Mouse (Mus musculus): ENCODE measurements around the gene Camk1g.

The Camk1g gene

DNA sequence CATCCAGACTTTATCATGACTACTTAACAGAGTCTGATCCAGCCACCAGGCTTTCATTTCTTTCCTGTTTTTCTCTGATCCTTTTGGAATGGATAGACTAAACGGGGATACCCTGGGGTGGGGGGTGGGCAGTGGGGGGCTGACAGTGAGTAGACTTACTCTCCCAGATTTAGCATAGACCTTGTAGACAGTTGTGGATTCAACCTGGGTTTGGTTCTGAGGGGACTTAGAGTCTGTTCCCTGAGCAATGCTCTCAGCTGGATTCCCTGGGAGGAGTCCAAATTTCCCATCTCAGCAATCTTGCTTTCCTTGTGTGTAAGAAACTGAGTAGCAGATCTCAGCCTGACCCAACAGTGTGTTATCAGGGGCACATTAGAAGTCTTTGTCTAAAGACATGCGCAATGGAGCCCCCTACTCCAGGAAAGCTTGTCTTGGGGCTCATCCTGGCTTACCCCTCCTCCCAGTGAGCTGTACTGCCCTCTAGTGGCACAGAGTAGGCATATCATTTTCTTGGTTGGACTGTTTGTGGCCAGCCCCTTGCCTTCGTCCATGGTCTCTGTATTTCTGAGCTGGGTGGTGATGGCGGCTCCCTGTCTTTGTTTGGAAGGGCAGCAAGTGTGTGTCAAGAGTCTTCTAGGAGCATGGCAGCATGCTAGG, 6.5 kb upstream of the Camk1g start:
- peak in 1 of 2 experiments; percentile 29 for DNase-seq (ENCODE audit: low spot score in 2 of 2)

GRCm38 (mm10) chr1:193373906-193374413, 3.9 kb upstream of the Camk1g start:
- DNase-seq (ENCODE audit: low spot score in 2 of 2) = no peak

DNA sequence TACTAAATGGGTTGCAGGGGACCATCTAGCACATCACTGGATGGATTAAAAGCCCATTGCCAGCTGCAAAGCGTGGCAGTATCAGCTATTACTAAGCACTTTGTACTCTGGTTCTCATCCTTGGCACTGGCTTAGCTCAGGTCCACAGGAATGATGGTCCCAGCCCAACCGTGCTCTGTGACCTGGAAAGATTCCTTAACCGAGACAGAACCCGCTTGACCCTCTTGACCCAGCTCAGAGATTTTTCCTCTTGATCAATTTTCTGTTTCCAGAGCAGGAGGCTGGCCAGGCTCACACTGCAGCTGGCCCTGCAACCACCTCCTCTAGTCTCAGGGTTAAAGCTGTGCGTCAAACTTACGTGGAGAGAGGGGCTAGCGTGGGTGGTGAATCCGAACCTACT, 1.0 kb downstream of the Camk1g start:
- no peak for DNase-seq (ENCODE audit: low spot score in 2 of 2)

DNA sequence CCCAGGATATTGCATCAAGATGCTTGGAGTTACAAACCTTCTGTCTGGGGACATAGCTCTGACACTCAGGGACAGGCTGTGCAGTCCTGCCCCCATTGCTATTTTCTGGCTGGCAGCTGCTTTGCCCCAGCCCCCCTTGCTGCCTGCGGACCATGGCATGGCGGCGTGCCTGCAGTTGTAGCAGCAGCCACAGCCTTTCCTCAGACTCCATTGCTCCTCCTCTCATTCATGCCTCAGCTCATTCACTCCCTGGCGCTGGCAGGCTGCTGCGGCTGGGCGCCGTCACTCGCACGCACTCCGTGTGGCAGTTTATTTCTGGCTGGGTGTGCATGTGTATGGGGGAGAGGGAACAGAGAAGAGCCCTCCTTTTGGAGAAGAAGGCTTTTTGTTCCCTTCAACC, 2.0 kb downstream of the Camk1g start:
- DNase-seq (ENCODE audit: low spot score in 2 of 2) = no peak

GRCm38 (mm10) chr1:193363801-193364231, 6.3 kb downstream of the Camk1g start:
- DNase-seq (ENCODE audit: low spot score in 2 of 2) = peak in 1 of 2 experiments; percentile 39

DNA sequence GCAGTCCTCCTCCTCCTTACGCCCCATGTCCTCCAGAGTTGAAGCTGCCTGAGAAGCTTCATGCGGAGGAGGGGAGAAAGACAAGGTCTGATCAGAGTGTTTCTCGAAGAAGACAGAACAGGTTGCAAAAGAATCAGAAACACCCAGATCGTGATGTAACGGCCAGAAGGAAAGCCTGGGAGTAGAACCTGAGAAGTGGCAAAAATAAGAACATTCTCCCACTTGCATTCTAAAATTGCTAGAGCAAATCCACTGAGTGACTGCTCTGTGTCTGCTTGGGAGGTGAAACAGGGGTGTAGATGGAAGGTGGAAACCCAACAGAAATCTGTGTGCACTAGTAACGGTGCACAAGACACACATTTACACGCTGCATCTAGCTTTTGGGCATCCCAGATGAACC, 8.0 kb downstream of the Camk1g start:
- DNase-seq (ENCODE audit: low spot score in 2 of 2) = no peak

- no peak for DNase-seq (ENCODE audit: low spot score in 2 of 2)
These were observed 8.9 kb downstream of the Camk1g start for GRCm38 (mm10) chr1:193361181-193361580.

GRCm38 (mm10) chr1:193359199-193359598, 10.9 kb downstream of the Camk1g start:
- DNase-seq (ENCODE audit: low spot score in 2 of 2) = no peak

- DNase-seq (ENCODE audit: low spot score in 2 of 2) = no peak
These were observed 18.5 kb downstream of the Camk1g start for GRCm38 (mm10) chr1:193351583-193351982.

DNA sequence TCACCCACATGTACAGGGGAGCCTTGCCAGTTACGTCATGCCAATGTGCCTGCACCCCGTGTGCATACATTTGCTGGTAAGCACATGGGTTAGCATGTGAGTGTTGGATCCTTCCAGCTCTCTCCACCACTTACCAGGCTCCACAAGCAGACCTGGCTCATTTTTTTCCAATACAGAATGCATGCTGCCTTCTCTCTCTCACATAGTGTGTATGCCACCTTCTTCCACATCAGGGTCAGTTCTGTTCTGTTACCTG, 19.6 kb downstream of the Camk1g start:
- DNase-seq (ENCODE audit: low spot score in 2 of 2) = no peak

GRCm38 (mm10) chr1:193349702-193350545, 20.2 kb downstream of the Camk1g start:
- DNase-seq (ENCODE audit: low spot score in 2 of 2) = no peak

DNA sequence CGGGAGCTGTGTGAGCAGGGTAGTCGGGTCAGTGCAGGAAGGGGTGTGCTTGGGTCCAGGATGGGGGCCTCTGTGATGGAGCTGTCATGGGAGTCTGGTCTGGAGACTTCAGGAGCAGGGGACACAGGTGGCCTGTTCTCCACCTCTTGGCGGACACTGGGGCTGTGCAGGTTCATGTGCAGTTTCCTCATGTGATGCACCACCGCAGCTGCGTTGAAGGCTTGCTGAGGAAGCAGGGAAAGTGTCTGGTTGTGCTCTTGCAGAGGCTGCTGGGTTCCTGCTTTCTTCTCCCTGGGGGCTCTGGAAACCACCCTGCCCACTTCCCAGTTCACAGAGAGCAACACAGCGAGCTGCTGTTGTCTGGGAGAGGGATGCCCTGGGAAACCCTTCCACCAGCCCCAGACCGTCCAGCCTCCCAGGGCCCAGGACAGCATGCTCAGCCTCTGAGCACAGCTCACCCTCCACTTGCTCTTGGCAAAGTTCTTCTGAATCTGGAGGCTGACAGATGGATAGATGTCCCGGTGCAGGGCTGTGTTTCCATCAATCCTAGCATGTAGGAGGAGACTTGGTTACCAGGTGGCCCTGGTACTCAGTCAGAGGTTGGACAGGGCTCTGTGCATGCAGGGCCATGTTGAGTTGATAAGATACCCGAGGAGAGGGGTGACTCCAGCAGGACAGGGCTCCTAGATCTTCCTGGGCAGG, 21.7 kb downstream of the Camk1g start:
- no peak for DNase-seq (ENCODE audit: low spot score in 2 of 2)

GRCm38 (mm10) chr1:193346908-193347307, 23.2 kb downstream of the Camk1g start:
- no peak for DNase-seq (ENCODE audit: low spot score in 2 of 2)

- DNase-seq (ENCODE audit: low spot score in 2 of 2) = no peak
These were observed 25.1 kb downstream of the Camk1g start for GRCm38 (mm10) chr1:193344976-193345375.

GRCm38 (mm10) chr1:193343853-193344252, 26.2 kb downstream of the Camk1g start:
- no peak for DNase-seq (ENCODE audit: low spot score in 2 of 2)

- no peak for DNase-seq (ENCODE audit: low spot score in 2 of 2)
These were observed 27.7 kb downstream of the Camk1g start for GRCm38 (mm10) chr1:193342198-193342946.

- no peak for DNase-seq (ENCODE audit: low spot score in 2 of 2)
These were observed 31.6 kb downstream of the Camk1g start for GRCm38 (mm10) chr1:193338363-193338995.

- DNase-seq (ENCODE audit: low spot score in 2 of 2) = no peak
These were observed 32.2 kb downstream of the Camk1g start for GRCm38 (mm10) chr1:193337787-193338310.

- DNase-seq (ENCODE audit: low spot score in 2 of 2) = no peak
These were observed 33.1 kb downstream of the Camk1g start for GRCm38 (mm10) chr1:193337018-193337321.

- no peak for DNase-seq (ENCODE audit: low spot score in 2 of 2)
These were observed 33.7 kb downstream of the Camk1g start for GRCm38 (mm10) chr1:193336122-193337017.
